Mouse (Mus musculus): Measurements from ENCODE around the gene Cubn. TPM values are rescaled to one million over a fixed set of nuclear protein-coding genes. Genes with fewer than 3 reads are reported as not detected.
A peak's percentile ranks its signal among the peaks of the same experiment; 100 is the strongest.

Cubn gene
- polyA plus RNA-seq, 1 experiment from 2014 or later, result 0.13 TPM

DNA sequence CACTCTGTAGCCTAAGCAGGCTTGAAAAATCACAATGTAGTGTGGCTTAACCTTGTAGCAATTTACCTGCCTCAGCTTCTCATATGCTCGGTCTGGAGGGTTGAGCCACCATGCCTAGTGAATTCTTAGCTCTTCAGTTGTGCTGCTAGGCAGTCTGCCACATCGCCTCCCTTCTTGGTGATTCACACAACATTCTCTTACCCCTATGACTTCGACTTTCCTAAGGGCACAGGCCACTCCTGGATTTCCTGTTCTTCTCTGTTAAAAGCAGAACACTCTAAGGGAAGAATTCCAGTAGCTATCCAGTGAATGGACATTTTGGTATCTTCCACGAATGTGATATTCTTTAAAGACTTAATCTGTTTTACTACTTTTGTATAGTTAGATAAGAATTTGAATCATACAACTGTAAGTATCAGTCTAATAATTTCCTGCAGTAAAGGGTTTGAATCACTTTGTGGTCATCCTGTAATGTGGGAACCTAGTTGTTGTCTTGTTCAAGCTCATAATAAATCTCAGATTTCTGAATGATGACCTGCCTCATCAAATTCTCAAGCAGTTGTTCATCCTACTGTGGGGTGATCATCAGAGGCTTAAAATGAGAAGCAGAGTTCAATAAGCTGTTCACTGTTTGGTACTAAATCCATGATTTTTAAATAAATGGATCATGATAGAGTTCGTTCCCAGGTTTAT, 86.5 kb downstream of the Cubn start:
- Histone ChIP-seq H3K9me3 (no peaks in the 10 kb centered on the region), H3K4me3 (no peak overlapping the region), H3K4me2 (replicated peaks) (no peak overlapping the region), H3K27ac (no peak overlapping the region), H3K9ac (no peak overlapping the region), H3K4me1 (peaks cover 9% of the 10 kb centered on the region; the same call in 1 of the 2 replicates), H3K36me3 (no peaks in the 10 kb centered on the region), H3K27me3 (no peaks in the 10 kb centered on the region)
- 77% methylated on average over 5 of the region's 5 CpGs for WGBS
- no peak for ATAC-seq (ENCODE audit: insufficient number of reproducible peaks, insufficient read depth, low FRiP score, low TSS enrichment)

DNA sequence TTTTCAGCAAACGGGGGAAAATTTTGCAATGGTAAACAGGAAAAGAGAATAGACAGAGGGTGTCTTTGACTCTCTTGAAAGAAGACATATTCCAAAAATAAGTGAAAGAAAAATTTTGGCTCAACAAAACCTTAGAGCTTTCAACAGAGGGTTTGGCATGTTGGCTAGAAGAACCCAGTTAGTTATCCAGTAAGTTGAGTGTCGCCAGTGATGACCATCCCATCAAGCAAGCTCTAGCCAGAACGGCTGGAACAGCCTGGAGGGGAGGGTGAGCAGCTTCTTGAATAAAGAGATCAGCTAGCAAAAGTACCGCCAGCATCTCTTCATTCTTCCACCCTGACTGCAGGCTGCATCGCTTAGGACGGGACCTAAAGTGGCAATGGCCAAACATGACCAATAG, 90.8 kb downstream of the Cubn start:
- 81% methylated on average over 6 of the region's 6 CpGs for WGBS
- H3K27ac ChIP-seq, result no peak overlapping the region
- no peaks in the 10 kb centered on the region for H3K36me3 ChIP-seq
- H3K4me2 ChIP-seq (replicated peaks), result no peak overlapping the region
- no peak overlapping the region for H3K4me3 ChIP-seq
- ATAC-seq (ENCODE audit: insufficient number of reproducible peaks, insufficient read depth, low FRiP score, low TSS enrichment), result no peak
- H3K9me3 ChIP-seq, result no peaks in the 10 kb centered on the region
- H3K27me3 ChIP-seq, result no peaks in the 10 kb centered on the region
- no peak overlapping the region for H3K9ac ChIP-seq
- H3K4me1 ChIP-seq, result no peaks in the 10 kb centered on the region

GRCm38 (mm10) chr2:13399480-13400072, 92.0 kb downstream of the Cubn start:
- Histone ChIP-seq H3K4me1 (no peaks in the 10 kb centered on the region), H3K27me3 (no peaks in the 10 kb centered on the region), H3K27ac (0 out of 2 replicates have a peak overlapping the region, but pooled peaks have one; percentile 31), H3K36me3 (no peaks in the 10 kb centered on the region), H3K9ac (no peak overlapping the region), H3K4me3 (no peak overlapping the region), H3K4me2 (replicated peaks) (no peak overlapping the region), H3K9me3 (no peaks in the 10 kb centered on the region)
- 76% methylated on average over 5 of the region's 5 CpGs for WGBS
- ATAC-seq (ENCODE audit: insufficient number of reproducible peaks, insufficient read depth, low FRiP score, low TSS enrichment), result no peak

GRCm38 (mm10) chr2:13398955-13399354, 92.7 kb downstream of the Cubn start:
- Histone ChIP-seq H3K27me3 (no peaks in the 10 kb centered on the region), H3K9me3 (no peaks in the 10 kb centered on the region), H3K9ac (no peak overlapping the region), H3K36me3 (no peaks in the 10 kb centered on the region), H3K4me3 (no peak overlapping the region), H3K4me2 (replicated peaks) (no peak overlapping the region), H3K4me1 (no peaks in the 10 kb centered on the region), H3K27ac (0 out of 2 replicates have a peak overlapping the region, but pooled peaks have one; percentile 31)
- no peak for ATAC-seq (ENCODE audit: insufficient number of reproducible peaks, insufficient read depth, low FRiP score, low TSS enrichment)
- WGBS, result 31% methylated on average over 2 of the region's 2 CpGs

GRCm38 (mm10) chr2:13398551-13398950, 93.1 kb downstream of the Cubn start:
- H3K4me2 ChIP-seq (replicated peaks), result no peak overlapping the region
- no peaks in the 10 kb centered on the region for H3K9me3 ChIP-seq
- no peak overlapping the region for H3K4me3 ChIP-seq
- no peak overlapping the region for H3K9ac ChIP-seq
- no peaks in the 10 kb centered on the region for H3K4me1 ChIP-seq
- WGBS, result 64% methylated on average over 4 of the region's 4 CpGs
- no peak for ATAC-seq (ENCODE audit: insufficient number of reproducible peaks, insufficient read depth, low FRiP score, low TSS enrichment)
- H3K27ac ChIP-seq, result no peak overlapping the region
- H3K36me3 ChIP-seq, result no peaks in the 10 kb centered on the region
- H3K27me3 ChIP-seq, result no peaks in the 10 kb centered on the region

GRCm38 (mm10) chr2:13396124-13396540, 95.5 kb downstream of the Cubn start:
- no peaks in the 10 kb centered on the region for H3K36me3 ChIP-seq
- H3K4me3 ChIP-seq, result no peak overlapping the region
- WGBS, result 57% methylated on average over 3 of the region's 3 CpGs
- no peak overlapping the region for H3K4me2 ChIP-seq (replicated peaks)
- ATAC-seq (ENCODE audit: insufficient number of reproducible peaks, insufficient read depth, low FRiP score, low TSS enrichment), result no peak
- H3K4me1 ChIP-seq, result no peaks in the 10 kb centered on the region
- no peak overlapping the region for H3K27ac ChIP-seq
- no peaks in the 10 kb centered on the region for H3K27me3 ChIP-seq
- no peak overlapping the region for H3K9ac ChIP-seq
- no peaks in the 10 kb centered on the region for H3K9me3 ChIP-seq

GRCm38 (mm10) chr2:13391018-13391417, 100.6 kb downstream of the Cubn start:
- Histone ChIP-seq H3K36me3 (no peaks in the 10 kb centered on the region), H3K4me2 (replicated peaks) (no peak overlapping the region), H3K27ac (no peak overlapping the region), H3K9me3 (no peaks in the 10 kb centered on the region), H3K9ac (no peak overlapping the region), H3K4me1 (no peaks in the 10 kb centered on the region), H3K4me3 (no peak overlapping the region), H3K27me3 (no peaks in the 10 kb centered on the region)
- ATAC-seq (ENCODE audit: insufficient number of reproducible peaks, insufficient read depth, low FRiP score, low TSS enrichment), result no peak
- WGBS, result 58% methylated on average over 3 of the region's 3 CpGs

- ATAC-seq (ENCODE audit: insufficient number of reproducible peaks, insufficient read depth, low FRiP score, low TSS enrichment), result no peak
- H3K4me1 ChIP-seq, result peaks cover 12% of the 10 kb centered on the region
- H3K9me3 ChIP-seq, result no peaks in the 10 kb centered on the region
- H3K4me2 ChIP-seq (replicated peaks), result no peak overlapping the region
- no peaks in the 10 kb centered on the region for H3K27me3 ChIP-seq
- H3K36me3 ChIP-seq, result no peaks in the 10 kb centered on the region
- 89% methylated on average over 5 of the region's 5 CpGs for WGBS
- no peak overlapping the region for H3K4me3 ChIP-seq
- H3K27ac ChIP-seq, result no peak overlapping the region
- no peak overlapping the region for H3K9ac ChIP-seq
Measured at GRCm38 (mm10) chr2:13386631-13387030, 105.0 kb downstream of the Cubn start.

DNA sequence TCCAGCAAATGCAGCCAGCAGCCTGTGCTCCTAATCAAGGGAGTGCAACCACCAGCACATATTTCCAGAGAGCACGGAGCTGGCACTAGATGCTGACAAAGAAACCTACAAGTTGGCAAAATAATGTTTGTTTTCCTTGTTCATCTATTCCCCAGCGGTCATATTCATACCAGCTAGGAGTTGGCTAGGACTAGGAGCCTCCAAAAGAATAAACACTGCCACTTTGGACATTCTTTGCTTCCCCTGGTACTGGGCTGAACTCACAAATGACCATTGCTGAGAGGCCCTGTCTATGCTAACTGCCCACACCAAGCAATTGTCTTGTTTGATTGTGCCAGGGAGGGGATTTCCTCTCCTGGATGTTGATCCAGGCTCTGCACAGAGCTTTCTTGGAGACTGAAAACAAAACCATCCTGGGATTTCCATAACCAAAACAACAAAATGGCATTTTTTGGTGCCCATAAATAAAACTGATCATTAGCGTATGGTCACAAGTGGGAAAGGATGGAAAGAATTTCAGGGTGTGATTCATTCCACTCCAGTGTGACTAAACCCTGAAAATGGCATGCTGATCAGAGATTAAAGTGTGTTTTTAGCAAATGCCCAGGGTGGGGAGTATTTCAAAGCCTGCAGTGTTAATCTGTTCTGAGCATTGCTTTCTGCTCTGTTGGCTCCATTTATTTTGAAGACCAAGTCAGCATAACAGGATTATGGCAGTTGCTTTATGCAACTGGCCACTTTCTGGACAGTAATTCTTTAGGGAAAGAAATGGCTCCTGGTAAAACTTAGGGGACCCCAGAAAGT, 105.9 kb downstream of the Cubn start:
- Histone ChIP-seq H3K27ac (peak overlapping the region; percentile 70), H3K9me3 (no peaks in the 10 kb centered on the region), H3K4me1 (peaks cover 12% of the 10 kb centered on the region), H3K4me2 (replicated peaks) (no peak overlapping the region), H3K9ac (no peak overlapping the region), H3K27me3 (no peaks in the 10 kb centered on the region), H3K4me3 (no peak overlapping the region), H3K36me3 (no peaks in the 10 kb centered on the region)
- WGBS, result 58% methylated on average over 3 of the region's 3 CpGs
- ATAC-seq (ENCODE audit: insufficient number of reproducible peaks, insufficient read depth, low FRiP score, low TSS enrichment), result no peak

- Histone ChIP-seq H3K36me3 (no peaks in the 10 kb centered on the region), H3K4me2 (replicated peaks) (no peak overlapping the region), H3K9ac (no peak overlapping the region), H3K27me3 (no peaks in the 10 kb centered on the region), H3K4me3 (no peak overlapping the region), H3K9me3 (no peaks in the 10 kb centered on the region), H3K4me1 (peaks cover 12% of the 10 kb centered on the region), H3K27ac (peak overlapping the region; percentile 70)
- 34% methylated on average over 4 of the region's 4 CpGs for WGBS
- ATAC-seq (ENCODE audit: insufficient number of reproducible peaks, insufficient read depth, low FRiP score, low TSS enrichment), result no peak
Measured at GRCm38 (mm10) chr2:13384775-13385541, 106.7 kb downstream of the Cubn start.

DNA sequence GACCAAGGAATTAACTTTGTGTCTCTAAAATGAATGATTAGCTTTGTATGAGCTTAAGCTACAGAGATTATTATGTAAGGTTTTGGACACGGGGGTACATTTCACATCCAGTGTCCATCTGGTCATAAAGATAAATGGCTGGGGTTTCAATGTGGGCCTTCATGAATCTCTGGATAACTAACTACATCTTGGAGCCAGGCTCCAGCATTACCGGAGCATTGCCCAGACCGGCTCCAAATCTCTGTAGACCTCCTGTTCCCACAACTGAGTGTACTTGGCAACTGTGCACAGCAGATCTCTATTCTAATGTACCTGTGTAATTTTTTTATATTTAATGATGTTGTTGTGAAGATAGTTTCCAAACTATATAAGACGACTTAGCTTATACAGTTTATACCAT, 115.4 kb downstream of the Cubn start:
- Histone ChIP-seq H3K36me3 (no peaks in the 10 kb centered on the region), H3K9me3 (no peaks in the 10 kb centered on the region), H3K4me2 (replicated peaks) (no peak overlapping the region), H3K27me3 (no peaks in the 10 kb centered on the region), H3K4me1 (peaks cover 18% of the 10 kb centered on the region), H3K9ac (no peak overlapping the region), H3K4me3 (no peak overlapping the region), H3K27ac (no peak overlapping the region)
- WGBS, result 92% methylated on average over 4 of the region's 4 CpGs
- no peak for ATAC-seq (ENCODE audit: insufficient number of reproducible peaks, insufficient read depth, low FRiP score, low TSS enrichment)

Data from embryonic facial prominence, embryonic 12.5 days (tissue).